Mouse (Mus musculus): ENCODE measurements around the gene 4933417A18Rik.
"Not testable (repeated sequence)": the region's sequence is repeated elsewhere in the genome, so short reads cannot be mapped to it uniquely, and the experiment has no call there.

4933417A18Rik gene

GRCm38 (mm10) chr13:34924210-34924609 lies at the start of gene 4933417A18Rik, which contains the start of gene Fam217a:
Gene 4933417A18Rik, plus strand, starts transcription at chr13:34924409.
Gene Fam217a, minus strand, starts transcription at chr13:34924310.
- no peak for DNase-seq

GRCm38 (mm10) chr13:34874736-34875135 lies 49.5 kb upstream of the 4933417A18Rik start:
- DNase-seq: peak; percentile 35

- peak; percentile 97 for DNase-seq
These were observed 49.0 kb upstream of the 4933417A18Rik start, which contains the start of gene Prpf4b for GRCm38 (mm10) chr13:34875166-34875710. Gene Prpf4b, plus strand, starts transcription at chr13:34875302.

GRCm38 (mm10) chr13:34875741-34876445 lies 48.3 kb upstream of the 4933417A18Rik start:
- DNase-seq: no peak

- no peak for DNase-seq
These were observed 47.7 kb upstream of the 4933417A18Rik start for GRCm38 (mm10) chr13:34876481-34876880.

GRCm38 (mm10) chr13:34892871-34893270 lies 31.3 kb upstream of the 4933417A18Rik start:
- no peak for DNase-seq

- DNase-seq: peak; percentile 34
These were observed 9.6 kb upstream of the 4933417A18Rik start for GRCm38 (mm10) chr13:34914614-34915013.

- DNase-seq: peak; percentile 17
These were observed 7.6 kb upstream of the 4933417A18Rik start for GRCm38 (mm10) chr13:34916520-34917167.

GRCm38 (mm10) chr13:34934931-34935644 lies 10.9 kb downstream of the 4933417A18Rik start:
- DNase-seq: no peak

- DNase-seq: no peak
These were observed 18.2 kb downstream of the 4933417A18Rik start for GRCm38 (mm10) chr13:34942370-34942769.

- not testable (repeated sequence) for DNase-seq
These were observed 27.2 kb downstream of the 4933417A18Rik start for GRCm38 (mm10) chr13:34951437-34951836.

- DNase-seq: peak; percentile 42
These were observed 32.7 kb downstream of the 4933417A18Rik start for GRCm38 (mm10) chr13:34956901-34957300.

GRCm38 (mm10) chr13:34958158-34958557 lies 33.9 kb downstream of the 4933417A18Rik start:
- not testable (repeated sequence) for DNase-seq

GRCm38 (mm10) chr13:34960996-34961770 lies 37.0 kb downstream of the 4933417A18Rik start:
- no peak for DNase-seq

- peak; percentile 19 for DNase-seq
These were observed 39.5 kb downstream of the 4933417A18Rik start, which contains the start of gene Eci3 for GRCm38 (mm10) chr13:34963511-34964397. Gene Eci3, minus strand, starts transcription at chr13:34963810.

- DNase-seq: peak; percentile 20
These were observed 40.2 kb downstream of the 4933417A18Rik start for GRCm38 (mm10) chr13:34964419-34964818.

GRCm38 (mm10) chr13:34964866-34965265 lies 40.7 kb downstream of the 4933417A18Rik start:
- no peak for DNase-seq

- not testable (repeated sequence) for DNase-seq
These were observed 41.4 kb downstream of the 4933417A18Rik start for GRCm38 (mm10) chr13:34965647-34966046.

GRCm38 (mm10) chr13:34972456-34972855 lies 48.2 kb downstream of the 4933417A18Rik start:
- DNase-seq: not testable (repeated sequence)

- no peak for DNase-seq
These were observed 48.9 kb downstream of the 4933417A18Rik start for GRCm38 (mm10) chr13:34973149-34973548.

- peak; percentile 25 for DNase-seq
These were observed 49.6 kb downstream of the 4933417A18Rik start for GRCm38 (mm10) chr13:34973770-34974169.

All from thymus, postnatal 4 days (tissue).